Mouse (Mus musculus): ENCODE measurements around the gene Vegfb.

DNA sequence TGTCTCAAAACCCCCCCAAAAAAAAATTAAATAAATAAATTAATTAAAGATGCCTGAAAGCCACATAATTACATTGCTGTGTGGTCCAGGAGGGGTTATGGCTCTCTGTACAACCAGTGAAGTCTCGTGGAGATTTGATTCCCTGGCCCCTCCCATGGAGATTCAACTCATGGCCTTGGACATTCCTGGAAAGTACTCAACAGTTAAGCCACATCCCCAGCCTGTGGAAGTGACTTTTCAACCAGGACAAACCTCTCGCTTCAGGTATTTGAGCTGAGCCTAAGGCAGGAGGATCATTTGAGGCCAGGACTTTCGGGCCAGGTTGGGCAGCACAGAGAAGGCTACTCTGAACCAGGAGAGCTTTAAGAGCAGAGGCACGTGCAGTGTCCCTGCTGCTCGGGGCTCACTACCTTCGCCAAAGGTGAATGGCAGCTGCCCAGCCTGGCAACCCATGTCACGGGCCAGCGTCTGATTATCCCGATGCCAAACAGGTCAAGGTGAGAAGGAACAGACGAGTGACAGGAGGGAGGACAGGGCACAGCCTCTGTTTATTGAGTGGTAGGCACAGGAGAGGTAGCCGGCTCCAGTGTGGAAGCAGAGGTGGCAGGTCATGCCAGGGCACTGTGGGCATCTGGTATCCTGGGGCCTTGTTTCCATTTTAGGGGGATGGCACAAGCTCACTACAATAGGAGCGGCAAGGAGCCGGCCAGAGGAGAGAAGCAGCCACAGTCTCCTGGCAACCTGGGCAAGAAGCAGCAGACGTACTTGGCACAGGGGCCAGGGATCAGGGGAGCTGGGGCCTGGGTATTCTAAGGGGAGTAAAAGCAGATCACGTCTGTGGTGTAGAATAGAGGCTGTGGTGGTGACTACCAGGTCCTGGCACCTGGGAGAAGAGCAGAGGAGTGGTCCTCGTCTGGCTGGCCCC is 49.6 kb downstream of the Vegfb start:
- TF ChIP-seq CTCF (IDR thresholded peaks at IDR 0.05; ENCODE audit: low read depth) (no peak), EP300 (optimal IDR thresholded peaks at IDR 0.05) (no peak)

Data from stomach, postnatal 0 days (tissue).